Comparison of ENCODE assay signal across 42 mouse cellular contexts in genomic region chr13:98486726-98487125, GRCm38 (mm10). TPM values are rescaled to one million over a fixed set of nuclear protein-coding genes. Genes with fewer than 3 reads are reported as not detected.
"Had no signal": no experiment of that assay in that cellular context is flagged by ENCODE, and none has a peak within 500 bp of the region (broad histone marks: within the 10 kb centered on the region; RNA-seq: fewer than 3 reads in every experiment).

No protein-coding gene starts in this region.

- H3K27me3 ChIP-seq: heart, embryonic 12.5 days; heart, embryonic 15.5 days; hindbrain, embryonic 12.5 days; hindbrain, embryonic 13.5 days; hindbrain, embryonic 15.5 days; intestine, embryonic 15.5 days had no signal

- H3K9me3 ChIP-seq: heart, embryonic 12.5 days; heart, embryonic 13.5 days; heart, embryonic 15.5 days; hindbrain, embryonic 10.5 days; hindbrain, embryonic 12.5 days; hindbrain, embryonic 15.5 days; intestine, embryonic 15.5 days; kidney, embryonic 15.5 days had no signal

- ATAC-seq: hindbrain, embryonic 16.5 days; hindbrain, postnatal 0 days; inflammation-experienced regulatory T-cells, adult 6 months; intestine, embryonic 15.5 days; intestine, embryonic 16.5 days; intestine, postnatal 0 days had no signal

- H3K4me1 ChIP-seq: hindbrain, embryonic 10.5 days; hindbrain, embryonic 12.5 days; hindbrain, embryonic 13.5 days; hindbrain, embryonic 15.5 days; intestine, embryonic 15.5 days had no signal

- H3K36me3 ChIP-seq: heart, embryonic 12.5 days; heart, embryonic 13.5 days; heart, embryonic 15.5 days; hindbrain, embryonic 10.5 days; hindbrain, embryonic 12.5 days; hindbrain, embryonic 13.5 days; hindbrain, embryonic 15.5 days; intestine, embryonic 15.5 days; kidney, embryonic 15.5 days had no signal

- DNase-seq: heart, postnatal 14 days; kidney, adult 11 months; kidney, adult 18-20 months; kidney, adult 2 months; kidney, adult 8-10 months; kidney, adult 9 months; kidney, postnatal 10 days; kidney, postnatal 14 days; kidney, postnatal 25 days; kidney, postnatal 36 days; kidney, postnatal 4 days; layer of hippocampus, adult 9-11 months; layer of hippocampus, postnatal 36 days had no signal

- H3K4me3 ChIP-seq: heart, embryonic 12.5 days; heart, embryonic 13.5 days; heart, embryonic 15.5 days; hindbrain, embryonic 10.5 days; hindbrain, embryonic 12.5 days; hindbrain, embryonic 13.5 days; hindbrain, embryonic 15.5 days; intestine, embryonic 15.5 days; kidney, embryonic 15.5 days; layer of hippocampus, adult 2 months had no signal

- H3K4me2 ChIP-seq: heart, embryonic 12.5 days; heart, embryonic 13.5 days; heart, embryonic 15.5 days; hindbrain, embryonic 12.5 days; hindbrain, embryonic 13.5 days; hindbrain, embryonic 14.5 days; hindbrain, embryonic 15.5 days; intestine, embryonic 15.5 days; kidney, embryonic 15.5 days had no signal

- H3K9ac ChIP-seq: heart, embryonic 12.5 days; heart, embryonic 13.5 days; heart, embryonic 15.5 days; hindbrain, embryonic 12.5 days; hindbrain, embryonic 13.5 days; hindbrain, embryonic 14.5 days; hindbrain, embryonic 15.5 days; intestine, embryonic 15.5 days; kidney, embryonic 15.5 days had no signal

- H3K27ac ChIP-seq: heart, embryonic 13.5 days; heart, embryonic 15.5 days; hindbrain, embryonic 10.5 days; hindbrain, embryonic 12.5 days; hindbrain, embryonic 13.5 days; hindbrain, embryonic 14.5 days; hindbrain, embryonic 15.5 days; hindbrain, postnatal 0 days; intestine, embryonic 15.5 days; kidney, embryonic 15.5 days; kidney, postnatal 0 days; layer of hippocampus, adult 2 months had no signal

RNA-seq across cellular contexts. Expression of gene Gm10320, which starts 5.1 kb away (rescaled TPM):
- total RNA-seq: heart, adult 8-10 months; heart, postnatal 10 days; heart, postnatal 14 days; heart, postnatal 25 days; heart, postnatal 36 days; heart, postnatal 4 days; hematopoietic stem cell, adult 5-6 weeks; layer of hippocampus, adult 18-20 months; layer of hippocampus, adult 2 months; layer of hippocampus, adult 8-10 months; layer of hippocampus, postnatal 10 days; layer of hippocampus, postnatal 14 days; layer of hippocampus, postnatal 25 days; layer of hippocampus, postnatal 36 days; left cerebral cortex, adult 18-20 months had no signal
- polyA plus RNA-seq: hindbrain, embryonic 12.5 days had no signal
